Mouse (Mus musculus): ENCODE results near the gene Ppp1r16b. TPM values are rescaled to one million over a fixed set of nuclear protein-coding genes. Genes with fewer than 3 reads are reported as not detected.

The Ppp1r16b gene
- polyA plus RNA-seq, 1 experiment from 2014 or later = 28.1 TPM

GRCm38 (mm10) chr2:158672829-158673228 is 7.6 kb downstream of the Ppp1r16b start:
- Histone ChIP-seq H3K9ac (replicated peaks; ENCODE audit: low read depth, low read length) (no peak overlapping the region), H3K4me1 (ENCODE audit: control insufficient read depth, insufficient read depth, low read length) (peaks cover 16% of the 10 kb centered on the region; the same call in 1 of the 2 replicates), H3K27ac (ENCODE audit: low read depth, low read length) (peak overlapping the region; percentile 66), H3K9me3 (ENCODE audit: control insufficient read depth, low read length) (no peaks in the 10 kb centered on the region), H3K4me3 (ENCODE audit: low read depth, low read length) (no peak overlapping the region), H3K36me3 (ENCODE audit: control insufficient read depth, insufficient read depth, low read length) (no peaks in the 10 kb centered on the region), H3K27me3 (ENCODE audit: control insufficient read depth, insufficient read depth, low read length) (peaks cover 4% of the 10 kb centered on the region), H3K4me2 (ENCODE audit: low read depth, low read length) (no peak overlapping the region)
- 6% methylated on average over 6 of the region's 6 CpGs for WGBS
- ATAC-seq (ENCODE audit: low read depth) = 0 out of 2 replicates have a peak, but pooled peaks have one; percentile 21

GRCm38 (mm10) chr2:158673493-158673892 is 8.3 kb downstream of the Ppp1r16b start:
- no peak overlapping the region for H3K4me3 ChIP-seq (ENCODE audit: low read depth, low read length)
- no peaks in the 10 kb centered on the region for H3K9me3 ChIP-seq (ENCODE audit: control insufficient read depth, low read length)
- H3K27ac ChIP-seq (ENCODE audit: low read depth, low read length) = peak overlapping the region; percentile 34; the same call in 1 of the 2 replicates
- H3K36me3 ChIP-seq (ENCODE audit: control insufficient read depth, insufficient read depth, low read length) = no peaks in the 10 kb centered on the region
- peak; percentile 35; the same call in 1 of the 2 replicates for ATAC-seq (ENCODE audit: low read depth)
- H3K27me3 ChIP-seq (ENCODE audit: control insufficient read depth, insufficient read depth, low read length) = peaks cover 4% of the 10 kb centered on the region
- peaks cover 14% of the 10 kb centered on the region; the same call in 1 of the 2 replicates for H3K4me1 ChIP-seq (ENCODE audit: control insufficient read depth, insufficient read depth, low read length)
- no peak overlapping the region for H3K9ac ChIP-seq (replicated peaks; ENCODE audit: low read depth, low read length)
- 47% methylated on average over 4 of the region's 4 CpGs for WGBS
- no peak overlapping the region for H3K4me2 ChIP-seq (ENCODE audit: low read depth, low read length)

- WGBS = 78% methylated on average over 6 of the region's 6 CpGs
- Histone ChIP-seq H3K36me3 (ENCODE audit: control insufficient read depth, insufficient read depth, low read length) (no peaks in the 10 kb centered on the region), H3K27ac (ENCODE audit: low read depth, low read length) (no peak overlapping the region)
Observed at GRCm38 (mm10) chr2:158674131-158674530, 8.9 kb downstream of the Ppp1r16b start.

GRCm38 (mm10) chr2:158674759-158675158 is 9.6 kb downstream of the Ppp1r16b start:
- no peak overlapping the region for H3K27ac ChIP-seq (ENCODE audit: low read depth, low read length)
- H3K4me3 ChIP-seq (ENCODE audit: low read depth, low read length) = no peak overlapping the region
- 86% methylated on average over 7 of the region's 7 CpGs for WGBS
- no peaks in the 10 kb centered on the region for H3K36me3 ChIP-seq (ENCODE audit: control insufficient read depth, insufficient read depth, low read length)
- no peaks in the 10 kb centered on the region for H3K27me3 ChIP-seq (ENCODE audit: control insufficient read depth, insufficient read depth, low read length)
- H3K9ac ChIP-seq (replicated peaks; ENCODE audit: low read depth, low read length) = no peak overlapping the region
- H3K4me1 ChIP-seq (ENCODE audit: control insufficient read depth, insufficient read depth, low read length) = peaks cover 10% of the 10 kb centered on the region; the same call in 1 of the 2 replicates
- no peak for ATAC-seq (ENCODE audit: low read depth)
- H3K9me3 ChIP-seq (ENCODE audit: control insufficient read depth, low read length) = no peaks in the 10 kb centered on the region
- no peak overlapping the region for H3K4me2 ChIP-seq (ENCODE audit: low read depth, low read length)

More at GRCm38 (mm10) chr2:158674131-158674530, 8.9 kb downstream of the Ppp1r16b start:
- Histone ChIP-seq H3K27me3 (ENCODE audit: control insufficient read depth, insufficient read depth, low read length) (peaks cover under 1% of the 10 kb centered on the region; the same call in 1 of the 2 replicates), H3K9ac (replicated peaks; ENCODE audit: low read depth, low read length) (no peak overlapping the region), H3K4me1 (ENCODE audit: control insufficient read depth, insufficient read depth, low read length) (peaks cover 10% of the 10 kb centered on the region; the same call in 1 of the 2 replicates), H3K9me3 (ENCODE audit: control insufficient read depth, low read length) (no peaks in the 10 kb centered on the region), H3K4me2 (ENCODE audit: low read depth, low read length) (no peak overlapping the region), H3K4me3 (ENCODE audit: low read depth, low read length) (no peak overlapping the region)
- no peak for ATAC-seq (ENCODE audit: low read depth)

- Histone ChIP-seq H3K4me1 (ENCODE audit: control insufficient read depth, insufficient read depth, low read length) (peaks cover 10% of the 10 kb centered on the region; the same call in 1 of the 2 replicates), H3K9me3 (ENCODE audit: control insufficient read depth, low read length) (no peaks in the 10 kb centered on the region), H3K9ac (replicated peaks; ENCODE audit: low read depth, low read length) (no peak overlapping the region), H3K27me3 (ENCODE audit: control insufficient read depth, insufficient read depth, low read length) (no peaks in the 10 kb centered on the region), H3K27ac (ENCODE audit: low read depth, low read length) (no peak overlapping the region), H3K36me3 (ENCODE audit: control insufficient read depth, insufficient read depth, low read length) (no peaks in the 10 kb centered on the region), H3K4me3 (ENCODE audit: low read depth, low read length) (no peak overlapping the region), H3K4me2 (ENCODE audit: low read depth, low read length) (no peak overlapping the region)
- ATAC-seq (ENCODE audit: low read depth) = no peak
- 89% methylated on average over 6 of the region's 6 CpGs for WGBS
Observed at GRCm38 (mm10) chr2:158675161-158675560, 10.0 kb downstream of the Ppp1r16b start.

- H3K27ac ChIP-seq (ENCODE audit: low read depth, low read length) = no peak overlapping the region
- no peak for ATAC-seq (ENCODE audit: low read depth)
- 90% methylated on average over 12 of the region's 12 CpGs for WGBS
Observed at GRCm38 (mm10) chr2:158675907-158676533, 10.8 kb downstream of the Ppp1r16b start.

GRCm38 (mm10) chr2:158677946-158678345 is 12.7 kb downstream of the Ppp1r16b start:
- no peak overlapping the region for H3K4me2 ChIP-seq (ENCODE audit: low read depth, low read length)
- H3K4me1 ChIP-seq (ENCODE audit: control insufficient read depth, insufficient read depth, low read length) = peaks cover 7% of the 10 kb centered on the region; the same call in 1 of the 2 replicates
- no peaks in the 10 kb centered on the region for H3K36me3 ChIP-seq (ENCODE audit: control insufficient read depth, insufficient read depth, low read length)
- no peak overlapping the region for H3K4me3 ChIP-seq (ENCODE audit: low read depth, low read length)
- no peaks in the 10 kb centered on the region for H3K27me3 ChIP-seq (ENCODE audit: control insufficient read depth, insufficient read depth, low read length)
- H3K9me3 ChIP-seq (ENCODE audit: control insufficient read depth, low read length) = no peaks in the 10 kb centered on the region
- no peak overlapping the region for H3K27ac ChIP-seq (ENCODE audit: low read depth, low read length)
- ATAC-seq (ENCODE audit: low read depth) = no peak
- H3K9ac ChIP-seq (replicated peaks; ENCODE audit: low read depth, low read length) = no peak overlapping the region
- 68% methylated on average over 8 of the region's 8 CpGs for WGBS

More at GRCm38 (mm10) chr2:158675907-158676533, 10.8 kb downstream of the Ppp1r16b start:
- Histone ChIP-seq H3K27me3 (ENCODE audit: control insufficient read depth, insufficient read depth, low read length) (no peaks in the 10 kb centered on the region), H3K36me3 (ENCODE audit: control insufficient read depth, insufficient read depth, low read length) (no peaks in the 10 kb centered on the region), H3K4me2 (ENCODE audit: low read depth, low read length) (no peak overlapping the region), H3K4me1 (ENCODE audit: control insufficient read depth, insufficient read depth, low read length) (peaks cover 10% of the 10 kb centered on the region; the same call in 1 of the 2 replicates), H3K9ac (replicated peaks; ENCODE audit: low read depth, low read length) (no peak overlapping the region), H3K4me3 (ENCODE audit: low read depth, low read length) (no peak overlapping the region), H3K9me3 (ENCODE audit: control insufficient read depth, low read length) (no peaks in the 10 kb centered on the region)

- H3K4me1 ChIP-seq (ENCODE audit: control insufficient read depth, insufficient read depth, low read length) = no peaks in the 10 kb centered on the region
- no peak for ATAC-seq (ENCODE audit: low read depth)
- no peaks in the 10 kb centered on the region for H3K9me3 ChIP-seq (ENCODE audit: control insufficient read depth, low read length)
- H3K27ac ChIP-seq (ENCODE audit: low read depth, low read length) = no peak overlapping the region
- H3K9ac ChIP-seq (replicated peaks; ENCODE audit: low read depth, low read length) = no peak overlapping the region
- WGBS = 94% methylated on average over 7 of the region's 7 CpGs
- H3K27me3 ChIP-seq (ENCODE audit: control insufficient read depth, insufficient read depth, low read length) = no peaks in the 10 kb centered on the region
- no peak overlapping the region for H3K4me3 ChIP-seq (ENCODE audit: low read depth, low read length)
- no peak overlapping the region for H3K4me2 ChIP-seq (ENCODE audit: low read depth, low read length)
- H3K36me3 ChIP-seq (ENCODE audit: control insufficient read depth, insufficient read depth, low read length) = no peaks in the 10 kb centered on the region
Observed at GRCm38 (mm10) chr2:158679091-158679490, 13.9 kb downstream of the Ppp1r16b start.

- H3K9ac ChIP-seq (replicated peaks; ENCODE audit: low read depth, low read length) = no peak overlapping the region
Observed at GRCm38 (mm10) chr2:158680357-158680889, 15.2 kb downstream of the Ppp1r16b start.

More at GRCm38 (mm10) chr2:158680357-158680889, 15.2 kb downstream of the Ppp1r16b start:
- Histone ChIP-seq H3K4me1 (ENCODE audit: control insufficient read depth, insufficient read depth, low read length) (no peaks in the 10 kb centered on the region), H3K36me3 (ENCODE audit: control insufficient read depth, insufficient read depth, low read length) (no peaks in the 10 kb centered on the region), H3K27ac (ENCODE audit: low read depth, low read length) (no peak overlapping the region), H3K4me2 (ENCODE audit: low read depth, low read length) (no peak overlapping the region), H3K9me3 (ENCODE audit: control insufficient read depth, low read length) (no peaks in the 10 kb centered on the region), H3K27me3 (ENCODE audit: control insufficient read depth, insufficient read depth, low read length) (no peaks in the 10 kb centered on the region), H3K4me3 (ENCODE audit: low read depth, low read length) (no peak overlapping the region)
- WGBS = 65% methylated on average over 10 of the region's 10 CpGs
- no peak for ATAC-seq (ENCODE audit: low read depth)

Data from neural tube, embryonic 14.5 days (tissue).